Mouse (Mus musculus): ENCODE measurements around the gene Il12rb1.

GRCm38 (mm10) chr8:70765329-70765728 is 42.9 kb upstream of the Il12rb1 start:
- TF ChIP-seq CTCF (IDR thresholded peaks at IDR 0.05) (no peak), EP300 (IDR thresholded peaks at IDR 0.05) (no peak)

Data from lung, postnatal 0 days (tissue).